Mouse (Mus musculus) stomach, postnatal 0 days (tissue): ENCODE data around the gene Paxbp1.

Source experiments
- CTCF ChIP-seq: IDR thresholded peaks from 2 replicates; pipeline ENCODE4 v1.5.1; 2016; ENCODE audit warnings: antibody characterized with exemption, low read depth, mild to moderate bottlenecking, moderate library complexity
- EP300 ChIP-seq: optimal IDR thresholded peaks from 2 replicates; pipeline ENCODE3; 2016; ENCODE audit warnings: antibody characterized with exemption

DNA sequence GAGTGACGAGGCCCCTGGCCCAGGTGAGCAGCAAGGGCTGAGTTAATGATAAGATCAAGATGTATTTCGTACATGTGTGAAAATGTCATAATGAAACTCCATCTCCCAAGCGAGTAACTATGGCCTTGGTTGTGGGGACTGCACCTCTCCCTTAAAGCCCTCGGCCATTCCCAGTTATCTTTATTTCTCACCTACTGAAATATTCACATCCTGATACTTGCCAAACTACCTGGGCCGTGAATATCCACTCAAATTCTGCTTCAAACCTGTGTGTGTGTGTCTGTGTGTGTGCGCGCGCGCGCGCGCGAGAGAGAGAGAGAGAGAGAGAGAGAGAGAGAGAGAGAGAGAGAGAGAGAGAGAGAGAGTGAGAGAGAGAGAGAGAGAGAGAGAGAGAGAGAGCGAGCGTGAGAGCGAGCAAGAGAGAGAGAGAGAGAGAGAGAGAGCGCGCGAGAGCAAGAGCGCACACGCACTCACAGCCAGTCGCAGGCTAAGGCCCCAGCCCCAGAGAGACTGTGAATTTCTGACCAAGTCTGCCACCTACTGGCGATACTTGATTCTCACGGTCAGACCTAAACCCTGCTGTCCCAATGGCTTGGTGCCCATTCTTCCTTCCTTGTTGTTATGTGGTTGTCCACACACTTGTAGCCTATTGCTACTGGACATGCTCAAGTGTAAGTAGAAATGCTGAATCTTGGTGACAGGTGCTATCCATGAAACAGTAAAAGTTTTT lies 29.0 kb upstream of the Paxbp1 start:
- peak; percentile 91 for TF ChIP-seq CTCF
- no peak for TF ChIP-seq EP300
